Mouse (Mus musculus) forebrain, embryonic 10.5 days (tissue): ENCODE measurements around the gene Npas2. TPM values are rescaled to one million over a fixed set of nuclear protein-coding genes. Genes with fewer than 3 reads are reported as not detected.

Source experiments
- DNase-seq: peaks from one replicate; pipeline ENCODE4 v3.0.0-alpha.2; 2017; ENCODE audit warnings: low spot score; ENCODE audit errors: extremely low spot score
- H3K27ac ChIP-seq: fragments of 300-500 bp; sonication (generic); 2 replicates; pipeline ENCODE4 v1.5.1; 2016; ENCODE audit warnings: mild to moderate bottlenecking
- H3K27me3 ChIP-seq: fragments of 300-500 bp; sonication (generic); 2 replicates; pipeline ENCODE4 v1.6.1; 2016; ENCODE audit warnings: mild to moderate bottlenecking; ENCODE audit not compliant: poor library complexity, severe bottlenecking
- H3K36me3 ChIP-seq: fragments of 300-500 bp; sonication (generic); replicated peaks from 2 replicates; pipeline ENCODE4 v1.6.1; 2016; ENCODE audit warnings: mild to moderate bottlenecking, moderate library complexity
- H3K4me1 ChIP-seq: fragments of 300-500 bp; sonication (generic); 2 replicates; pipeline ENCODE4 v1.6.1; 2016
- H3K4me3 ChIP-seq: fragments of 300-500 bp; sonication (generic); 2 replicates; pipeline ENCODE4 v1.5.1; 2016; ENCODE audit warnings: mild to moderate bottlenecking, moderate library complexity
- H3K9me3 ChIP-seq: fragments of 300-500 bp; sonication (generic); 2 replicates; pipeline ENCODE4 v1.6.1; 2016; ENCODE audit warnings: mild to moderate bottlenecking, moderate library complexity
- WGBS: fragments of 180-500 bp; shearing (Covaris S2); methylation state at CpG from one replicate; pipeline ENCODE4 v1.1.7; 2016; 5-methylcytosine and 5-hydroxymethylcytosine counted together
- polyA plus RNA-seq: library from polyadenylated mRNA; unstranded; fragments of >200 nt; fragmentation: Nextera tagmentation; extraction: Ambion mirVana; gene quantifications from 2 replicates; pipeline ENCODE4 v1.2.1, GENCODE M21; 2016

The Npas2 gene
- polyA plus RNA-seq, 1 experiment from 2014 or later: not detected

DNA sequence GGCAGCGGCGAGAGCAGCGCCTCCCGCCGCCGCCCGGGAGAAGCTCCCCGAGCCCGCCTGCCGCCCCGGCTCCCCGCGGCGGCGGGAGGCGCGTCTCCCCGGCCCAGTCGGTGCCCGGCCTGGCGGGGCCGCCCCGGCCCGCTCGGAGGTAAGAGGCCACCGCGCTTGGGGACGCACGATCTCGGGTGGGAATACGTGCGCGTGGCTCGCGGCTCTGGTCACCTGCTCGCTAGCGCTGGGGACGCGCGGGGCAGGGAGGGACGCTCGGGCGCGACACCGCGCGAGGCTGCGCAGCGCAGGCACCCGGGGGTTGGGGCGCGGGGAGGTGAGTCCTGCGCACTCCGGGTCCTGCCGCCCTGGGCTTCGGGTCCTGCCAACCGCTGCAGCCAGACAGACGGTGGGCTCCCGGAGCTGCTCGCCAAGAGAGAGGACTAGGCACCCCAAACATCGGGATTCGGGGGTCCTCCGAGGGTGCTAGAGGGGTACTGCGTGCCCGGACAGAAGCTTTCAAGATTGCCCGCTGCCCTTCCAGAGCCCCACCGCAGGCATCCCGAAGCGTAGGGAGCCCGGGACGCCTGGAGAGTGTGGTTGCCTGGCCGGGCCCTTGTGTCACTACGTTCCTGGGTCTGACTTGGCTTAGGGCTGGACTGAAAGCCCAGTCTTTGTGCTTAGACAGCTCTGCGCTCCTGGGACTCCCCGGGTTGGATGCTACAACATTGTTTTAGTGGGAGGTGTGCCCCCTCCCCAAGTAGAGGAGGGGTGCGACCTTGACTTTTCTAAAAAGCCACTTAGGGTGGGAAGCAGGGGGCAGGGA, 538 bp downstream of the Npas2 start:
- Histone ChIP-seq H3K27ac (peak overlapping the region; percentile 74), H3K4me3 (peak overlapping the region; percentile 66), H3K4me1 (peaks cover 37% of the 10 kb centered on the region), H3K27me3 (peaks cover 68% of the 10 kb centered on the region), H3K36me3 (no peaks in the 10 kb centered on the region), H3K9me3 (peaks cover 4% of the 10 kb centered on the region)
- DNase-seq: peak; percentile 43
- WGBS: under 1% methylated on average over 66 of the region's 76 CpGs

DNA sequence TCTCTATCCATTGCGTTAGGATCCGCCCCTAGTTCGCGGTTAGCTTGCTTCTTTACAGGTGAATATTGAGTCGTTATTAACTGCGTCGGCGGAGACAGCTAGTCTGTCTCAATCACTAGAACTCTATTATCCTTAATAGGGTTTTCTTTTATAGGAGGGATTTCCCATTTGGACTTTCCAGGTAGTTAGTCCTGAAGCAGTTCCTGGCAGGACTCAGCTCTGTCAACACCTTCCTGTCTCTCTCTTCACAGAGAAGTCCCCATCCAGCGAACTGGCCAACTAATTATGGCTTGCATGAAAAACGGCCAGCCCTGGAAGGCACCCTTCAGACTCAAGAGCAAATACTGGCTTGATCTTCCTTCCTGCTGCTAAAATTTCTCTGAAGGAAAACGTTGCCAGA, 1.4 kb downstream of the Npas2 start:
- no peaks in the 10 kb centered on the region for H3K36me3 ChIP-seq
- H3K9me3 ChIP-seq: peaks cover under 1% of the 10 kb centered on the region; the same call in 1 of the 2 replicates
- WGBS: 4% methylated on average over 11 of the region's 11 CpGs
- no peak for DNase-seq
- H3K27ac ChIP-seq: no peak overlapping the region
- H3K4me1 ChIP-seq: peaks cover 37% of the 10 kb centered on the region
- peaks cover 68% of the 10 kb centered on the region for H3K27me3 ChIP-seq
- no peak overlapping the region for H3K4me3 ChIP-seq

DNA sequence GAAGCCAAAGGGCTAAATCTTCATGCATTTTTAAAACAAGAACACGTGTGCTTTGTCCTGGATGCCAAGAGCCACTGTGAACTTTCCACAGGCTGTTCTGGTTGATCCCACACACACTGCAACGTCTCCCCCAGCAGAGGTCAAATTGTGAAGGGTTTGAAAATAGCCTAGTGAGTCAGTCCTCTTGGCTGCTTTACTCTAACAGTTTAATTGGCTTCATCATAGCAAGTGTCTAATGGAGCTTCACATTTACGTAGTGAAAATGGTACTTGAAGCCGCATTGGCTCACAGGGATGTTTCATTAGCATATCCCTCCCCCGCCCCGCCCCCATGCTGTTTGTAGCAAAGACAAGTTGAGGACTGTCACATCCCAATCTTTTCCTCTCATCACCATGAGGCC, 2.6 kb downstream of the Npas2 start:
- Histone ChIP-seq H3K9me3 (no peaks in the 10 kb centered on the region), H3K27ac (no peak overlapping the region), H3K4me1 (peaks cover 37% of the 10 kb centered on the region), H3K36me3 (no peaks in the 10 kb centered on the region), H3K27me3 (peaks cover 64% of the 10 kb centered on the region), H3K4me3 (no peak overlapping the region)
- no peak for DNase-seq
- 42% methylated on average over 6 of the region's 6 CpGs for WGBS

DNA sequence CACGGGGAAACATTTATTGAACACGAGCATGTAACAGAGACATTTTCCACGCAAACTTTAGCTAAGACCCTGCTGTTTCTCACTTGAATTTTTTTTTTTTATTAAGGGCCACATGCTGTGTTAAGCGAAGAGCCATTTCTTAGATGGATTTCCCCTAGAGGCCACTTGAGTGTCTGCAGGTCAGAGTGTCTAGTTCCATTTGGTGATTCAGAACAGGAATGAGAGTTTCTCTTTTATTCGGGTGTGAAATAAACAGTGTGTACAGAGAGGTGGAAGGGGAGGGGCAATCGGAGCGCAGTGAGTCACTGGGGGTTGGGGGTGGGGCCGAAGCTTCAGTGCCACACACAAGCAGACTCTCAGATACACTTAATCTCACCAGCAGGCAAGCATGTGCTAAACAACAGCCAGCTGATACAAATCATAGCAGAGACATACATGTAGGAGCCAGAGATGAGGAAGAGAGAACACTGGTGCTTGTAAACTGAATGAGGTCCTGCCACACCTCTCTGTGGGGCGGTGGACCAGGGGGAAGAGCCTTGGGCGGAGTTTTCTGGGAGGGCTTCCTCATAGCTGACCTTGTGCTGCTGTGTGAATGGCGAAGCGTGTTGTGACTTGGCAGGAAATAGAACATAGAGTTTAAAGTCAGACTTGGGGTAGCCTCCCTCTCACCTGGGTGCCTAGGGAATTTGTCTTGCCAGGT, 3.3 kb downstream of the Npas2 start:
- no peak overlapping the region for H3K4me3 ChIP-seq
- H3K27me3 ChIP-seq: peaks cover 57% of the 10 kb centered on the region
- no peaks in the 10 kb centered on the region for H3K9me3 ChIP-seq
- WGBS: 69% methylated on average over 12 of the region's 12 CpGs
- peaks cover 37% of the 10 kb centered on the region for H3K4me1 ChIP-seq
- H3K27ac ChIP-seq: no peak overlapping the region
- no peak for DNase-seq
- no peaks in the 10 kb centered on the region for H3K36me3 ChIP-seq

DNA sequence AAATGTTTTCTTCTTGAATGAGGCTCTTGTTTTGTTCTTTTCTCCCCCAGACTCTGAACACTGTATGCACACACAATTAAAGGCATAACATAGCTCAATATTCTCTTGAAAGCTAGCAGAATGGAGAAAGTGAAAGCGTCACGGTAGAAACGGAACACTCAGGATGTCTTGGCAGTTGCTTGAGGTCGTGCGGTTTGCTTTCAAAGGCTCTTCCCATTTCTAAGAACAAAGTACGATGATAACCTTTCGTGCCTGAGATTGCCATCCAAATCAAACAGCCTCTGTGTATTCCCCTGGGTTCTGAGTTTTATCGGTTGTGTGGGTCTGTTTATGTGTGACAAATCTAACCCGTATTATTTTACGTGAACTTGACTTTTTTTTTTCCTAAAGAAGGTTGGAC, 11.5 kb downstream of the Npas2 start:
- Histone ChIP-seq H3K9me3 (no peaks in the 10 kb centered on the region), H3K4me1 (no peaks in the 10 kb centered on the region), H3K27ac (no peak overlapping the region), H3K4me3 (no peak overlapping the region), H3K36me3 (no peaks in the 10 kb centered on the region), H3K27me3 (no peaks in the 10 kb centered on the region)
- no peak for DNase-seq
- WGBS: 90% methylated on average over 10 of the region's 10 CpGs

DNA sequence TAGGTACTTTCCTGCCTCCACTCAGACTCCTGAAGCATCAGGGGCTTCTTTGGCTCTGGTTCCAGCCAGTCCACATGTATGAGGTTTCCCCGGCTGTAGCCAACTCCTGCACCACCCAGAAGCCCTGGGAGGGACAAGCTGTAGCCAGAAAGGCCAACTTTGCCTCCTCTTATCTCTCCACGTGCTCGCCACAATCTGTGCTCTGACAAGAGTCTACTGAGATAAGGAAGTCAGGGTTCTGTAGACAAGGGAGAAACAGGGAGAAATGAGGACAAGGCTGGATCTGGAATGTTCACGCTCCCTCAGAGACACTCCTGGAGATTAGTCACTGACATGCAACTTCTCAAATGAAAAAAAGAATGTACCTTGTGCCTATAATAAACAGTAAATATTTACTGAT, 12.2 kb downstream of the Npas2 start:
- no peak overlapping the region for H3K4me3 ChIP-seq
- no peaks in the 10 kb centered on the region for H3K9me3 ChIP-seq
- H3K4me1 ChIP-seq: no peaks in the 10 kb centered on the region
- no peaks in the 10 kb centered on the region for H3K36me3 ChIP-seq
- whole genome bisulfite sequencing: 87% methylated on average over 4 of the region's 4 CpGs
- no peaks in the 10 kb centered on the region for H3K27me3 ChIP-seq
- H3K27ac ChIP-seq: no peak overlapping the region
- no peak for DNase-seq

DNA sequence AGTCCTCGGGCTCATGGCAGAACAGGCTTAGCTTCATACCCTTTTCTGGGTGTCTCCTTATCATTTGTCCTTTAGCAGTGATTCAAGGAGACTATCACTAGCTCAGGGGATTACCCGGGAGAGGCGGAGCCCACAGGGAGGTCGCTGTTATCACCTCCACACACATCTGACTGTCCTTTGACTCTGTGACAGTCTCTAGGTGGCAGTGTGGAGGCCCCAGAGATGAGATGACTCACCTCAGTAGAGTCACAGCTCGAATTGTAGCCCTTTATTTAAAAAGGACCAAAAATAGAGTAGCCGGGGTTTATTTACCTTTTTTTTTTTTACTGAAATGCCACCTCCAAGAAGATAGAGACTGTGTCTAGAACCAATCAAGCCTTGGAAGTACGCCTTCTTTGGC, 13.4 kb downstream of the Npas2 start:
- Histone ChIP-seq H3K4me3 (no peak overlapping the region), H3K36me3 (no peaks in the 10 kb centered on the region), H3K4me1 (no peaks in the 10 kb centered on the region), H3K27me3 (no peaks in the 10 kb centered on the region), H3K9me3 (no peaks in the 10 kb centered on the region), H3K27ac (no peak overlapping the region)
- 43% methylated on average over 7 of the region's 7 CpGs for WGBS
- DNase-seq: no peak

DNA sequence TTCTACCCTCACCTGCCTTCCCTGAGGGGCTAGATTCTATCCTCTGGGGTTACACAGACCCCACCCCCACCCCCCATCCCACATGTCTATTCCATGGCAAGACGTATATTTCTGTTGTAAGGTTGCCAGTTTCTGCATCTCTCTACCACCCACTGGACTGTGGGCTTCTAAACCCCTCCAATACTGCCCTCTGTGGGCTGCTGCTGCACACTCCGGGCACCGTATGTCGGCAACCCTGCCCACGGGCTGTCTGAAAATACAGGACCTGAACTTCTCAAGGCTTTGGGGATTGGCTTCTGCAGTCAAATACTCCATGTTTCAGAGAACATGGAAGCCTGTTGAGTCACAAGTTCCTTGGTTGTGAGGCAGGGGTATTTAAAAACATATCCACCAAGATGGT, 17.4 kb downstream of the Npas2 start:
- DNase-seq: no peak
- Histone ChIP-seq H3K27me3 (no peaks in the 10 kb centered on the region), H3K27ac (no peak overlapping the region), H3K9me3 (no peaks in the 10 kb centered on the region), H3K4me3 (no peak overlapping the region), H3K4me1 (no peaks in the 10 kb centered on the region), H3K36me3 (no peaks in the 10 kb centered on the region)
- 82% methylated on average over 5 of the region's 5 CpGs for WGBS

DNA sequence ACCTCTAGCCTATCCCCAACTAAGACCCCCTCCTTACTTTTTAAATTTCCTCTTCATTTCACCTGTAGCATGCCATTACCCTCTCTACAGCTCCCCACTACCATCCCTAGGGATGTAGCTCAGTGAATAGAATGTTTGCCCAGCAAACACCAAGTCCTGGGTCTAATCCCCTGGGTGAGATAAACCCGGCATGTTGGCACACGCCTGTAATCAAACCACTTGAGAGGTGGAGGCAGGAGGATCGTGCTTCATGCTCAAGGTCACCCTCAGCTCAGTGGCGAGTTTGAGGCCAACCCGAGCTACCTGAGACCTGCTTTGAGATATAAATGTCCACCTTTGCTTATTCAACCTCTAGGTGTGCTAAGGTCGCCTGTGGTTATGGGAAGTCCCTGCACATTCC, 19.5 kb downstream of the Npas2 start:
- no peaks in the 10 kb centered on the region for H3K4me1 ChIP-seq
- DNase-seq: no peak
- H3K36me3 ChIP-seq: no peaks in the 10 kb centered on the region
- WGBS: 83% methylated on average over 6 of the region's 6 CpGs
- no peaks in the 10 kb centered on the region for H3K9me3 ChIP-seq
- no peak overlapping the region for H3K4me3 ChIP-seq
- H3K27me3 ChIP-seq: no peaks in the 10 kb centered on the region
- H3K27ac ChIP-seq: no peak overlapping the region

DNA sequence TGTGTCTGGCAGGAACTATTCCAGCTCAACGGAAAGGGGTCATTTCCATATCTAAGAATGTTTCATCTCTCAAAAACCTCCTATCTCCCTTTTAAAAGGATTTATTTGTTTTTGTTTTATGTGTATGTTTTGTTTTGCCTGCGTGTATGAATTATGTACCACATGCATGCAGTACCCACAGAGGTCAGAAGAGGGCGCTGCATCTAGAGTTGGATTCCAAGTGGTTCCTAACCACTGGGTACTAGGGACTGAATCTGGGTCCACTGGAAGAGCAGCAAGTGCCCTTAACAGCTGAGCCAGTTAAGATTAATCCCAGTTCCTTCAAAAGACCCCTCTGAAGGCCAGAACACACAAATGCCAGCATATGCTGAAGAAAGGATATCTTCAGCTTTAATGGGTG, 24.1 kb downstream of the Npas2 start:
- no peak overlapping the region for H3K27ac ChIP-seq
- H3K9me3 ChIP-seq: no peaks in the 10 kb centered on the region
- H3K36me3 ChIP-seq: no peaks in the 10 kb centered on the region
- 76% methylated on average over 3 of the region's 3 CpGs for WGBS
- H3K4me1 ChIP-seq: no peaks in the 10 kb centered on the region
- no peak overlapping the region for H3K4me3 ChIP-seq
- H3K27me3 ChIP-seq: no peaks in the 10 kb centered on the region
- no peak for DNase-seq

DNA sequence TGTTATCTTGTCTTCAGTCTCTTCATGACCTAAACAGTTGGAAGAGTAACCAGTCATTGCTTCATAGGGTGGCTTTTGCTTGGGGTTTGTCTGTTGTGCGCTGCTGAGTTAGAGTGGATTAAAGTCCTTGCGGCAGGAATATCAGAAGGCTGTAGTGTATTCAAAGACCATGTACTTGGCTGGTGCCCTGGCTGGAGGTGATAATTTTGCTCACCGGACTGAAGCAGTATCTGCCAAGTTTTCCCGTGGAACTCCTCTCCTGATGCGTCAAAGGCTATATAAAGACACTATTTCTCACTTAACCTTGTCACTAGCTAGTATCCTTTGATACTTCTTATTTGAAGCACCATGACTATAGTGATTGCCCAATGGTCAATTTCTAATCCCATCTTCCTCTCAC, 34.9 kb downstream of the Npas2 start:
- H3K36me3 ChIP-seq: no peaks in the 10 kb centered on the region
- no peaks in the 10 kb centered on the region for H3K4me1 ChIP-seq
- no peak for DNase-seq
- H3K9me3 ChIP-seq: no peaks in the 10 kb centered on the region
- no peaks in the 10 kb centered on the region for H3K27me3 ChIP-seq
- no peak overlapping the region for H3K27ac ChIP-seq
- 94% methylated on average over 5 of the region's 5 CpGs for WGBS
- H3K4me3 ChIP-seq: no peak overlapping the region

DNA sequence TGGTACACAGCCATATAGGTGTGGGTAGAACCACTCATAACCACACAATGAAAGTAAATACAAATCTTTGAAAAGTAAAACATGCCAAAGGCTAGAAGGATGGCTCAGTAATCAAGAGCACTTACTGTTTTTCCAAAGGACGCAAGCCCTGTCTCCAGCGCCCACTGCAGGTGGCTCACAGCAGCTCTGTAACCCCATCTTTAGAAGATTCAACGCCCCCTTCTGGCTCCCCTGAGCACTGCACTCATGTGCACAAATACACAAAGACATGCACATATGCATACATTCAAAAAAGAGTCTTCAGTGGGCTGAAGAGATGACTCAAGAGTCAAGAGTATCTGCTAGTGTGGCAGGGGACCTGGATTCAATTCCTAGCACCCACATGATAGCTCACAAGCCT, 36.5 kb downstream of the Npas2 start:
- no peak for DNase-seq
- H3K27me3 ChIP-seq: no peaks in the 10 kb centered on the region
- H3K4me3 ChIP-seq: no peak overlapping the region
- no peaks in the 10 kb centered on the region for H3K4me1 ChIP-seq
- H3K9me3 ChIP-seq: no peaks in the 10 kb centered on the region
- H3K36me3 ChIP-seq: no peaks in the 10 kb centered on the region
- no peak overlapping the region for H3K27ac ChIP-seq
- 75% methylated on average over 3 of the region's 3 CpGs for WGBS

DNA sequence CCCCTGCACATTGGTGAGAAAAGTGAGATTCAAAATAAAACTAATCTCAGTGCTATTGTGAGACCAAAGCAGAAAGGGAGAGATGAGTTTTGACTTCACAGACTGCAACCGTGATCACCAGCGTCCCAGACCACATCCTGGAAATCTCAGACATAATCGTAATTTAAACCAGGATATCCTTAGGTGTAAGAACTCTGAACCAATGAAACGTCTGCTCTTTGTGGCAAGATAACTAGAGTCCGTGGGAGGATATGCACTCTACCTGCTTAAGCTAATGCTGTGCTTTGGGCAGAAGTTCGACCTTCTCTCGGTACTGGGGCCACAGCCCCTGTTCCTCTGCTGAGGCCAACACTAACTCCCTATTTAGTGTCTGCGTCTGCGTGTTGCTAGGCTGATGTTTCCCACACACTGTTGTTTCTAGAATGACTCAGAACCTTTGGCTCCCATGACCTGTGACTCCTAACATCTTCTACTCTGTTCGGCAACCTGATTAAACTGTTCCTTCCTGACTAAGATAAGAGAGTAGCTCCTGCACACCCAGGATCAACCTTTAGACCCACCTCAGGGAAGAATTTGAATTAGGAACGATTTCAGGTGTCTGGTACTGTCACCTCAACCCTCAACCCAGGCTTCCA, 41.4 kb downstream of the Npas2 start:
- H3K27ac ChIP-seq: no peak overlapping the region
- no peaks in the 10 kb centered on the region for H3K36me3 ChIP-seq
- H3K27me3 ChIP-seq: no peaks in the 10 kb centered on the region
- peaks cover 8% of the 10 kb centered on the region for H3K4me1 ChIP-seq
- DNase-seq: no peak
- H3K4me3 ChIP-seq: no peak overlapping the region
- 91% methylated on average over 11 of the region's 11 CpGs for WGBS
- H3K9me3 ChIP-seq: no peaks in the 10 kb centered on the region
